Mouse (Mus musculus): ENCODE measurements around the gene Nfatc2. TPM values are rescaled to one million over a fixed set of nuclear protein-coding genes. Genes with fewer than 3 reads are reported as not detected.

Nfatc2 gene
- total and polyA plus RNA-seq, 3 experiments, result not detected

- no peak overlapping the region for H3K4me3 ChIP-seq (ENCODE audit: control insufficient read depth in 1 of 2, insufficient read depth in 1 of 2, low read depth in 2 of 2, low read length in 2 of 2)
- no peak for DNase-seq (ENCODE audit: low read depth, low spot score)
- no peaks in the 10 kb centered on the region for H3K4me1 ChIP-seq (ENCODE audit: control insufficient read depth in 1 of 2, insufficient read depth in 2 of 2, low read length in 2 of 2)
- no peaks in the 10 kb centered on the region for H3K27me3 ChIP-seq (ENCODE audit: control insufficient read depth in 1 of 2, insufficient read depth in 2 of 2, low read length in 2 of 2)
- H3K9me3 ChIP-seq (replicated peaks; ENCODE audit: insufficient read depth, low read length), result no peaks in the 10 kb centered on the region
- no peaks in the 10 kb centered on the region for H3K36me3 ChIP-seq (ENCODE audit: control insufficient read depth in 1 of 2, insufficient read depth in 2 of 2, low read length in 2 of 2)
- H3K27ac ChIP-seq (ENCODE audit: control insufficient read depth, low read depth, low read length), result no peak overlapping the region
- H3K79me2 ChIP-seq (ENCODE audit: control insufficient read depth, insufficient read depth, low read length, poor library complexity), result no peaks in the 10 kb centered on the region
- TF ChIP-seq GABPA (IDR thresholded peaks at IDR 0.05; ENCODE audit: low read depth, low read length) (no peak), POLR2A (IDR thresholded peaks at IDR 0.05; ENCODE audit: control insufficient read depth in 1 of 2, insufficient read depth in 1 of 2, low read depth in 1 of 2, low read length in 2 of 2, poor library complexity in 1 of 2) (no peak), BHLHE40 (IDR thresholded peaks at IDR 0.05; ENCODE audit: borderline replicate concordance, low read depth, low read length) (no peak), TBP (IDR thresholded peaks at IDR 0.05; ENCODE audit: low read depth, low read length) (no peak), ZMIZ1 (IDR thresholded peaks at IDR 0.05; ENCODE audit: low read depth, low read length) (no peak), SIN3A (IDR thresholded peaks at IDR 0.05; ENCODE audit: low read length) (no peak), RAD21 (IDR thresholded peaks at IDR 0.05; ENCODE audit: low read depth, low read length) (no peak), NELFE (IDR thresholded peaks at IDR 0.05; ENCODE audit: low read depth, low read length) (no peak), CTCF (IDR thresholded peaks at IDR 0.05 in 2 of 3, conservative IDR thresholded peaks at IDR 0.05 in 1 of 3; ENCODE audit: control insufficient read depth in 1 of 3, insufficient read depth in 1 of 3, low read depth in 2 of 3, low read length in 3 of 3, poor library complexity in 1 of 3, severe bottlenecking in 1 of 3) (no peak), EP300 (IDR thresholded peaks at IDR 0.05; ENCODE audit: low read depth in 1 of 2, low read length in 2 of 2) (no peak), ZC3H11A (IDR thresholded peaks at IDR 0.05; ENCODE audit: low read depth, low read length) (no peak), POLR2AphosphoS5 (IDR thresholded peaks at IDR 0.05; ENCODE audit: borderline replicate concordance, low read depth, low read length) (no peak), UBTF (IDR thresholded peaks at IDR 0.05; ENCODE audit: borderline replicate concordance, insufficient read depth, low read depth, low read length) (no peak), MAFK (IDR thresholded peaks at IDR 0.05; ENCODE audit: borderline replicate concordance, low read depth, low read length) (no peak), ZNF384 (IDR thresholded peaks at IDR 0.05; ENCODE audit: low read depth, low read length) (no peak), NRF1 (IDR thresholded peaks at IDR 0.05; ENCODE audit: insufficient read depth, low read depth, low read length, poor library complexity, severe bottlenecking) (no peak)
- H3K9ac ChIP-seq (ENCODE audit: control insufficient read depth, low read depth, low read length, poor library complexity, severe bottlenecking), result no peak overlapping the region
These were observed 134.3 kb downstream of the Nfatc2 start for GRCm38 (mm10) chr2:168467166-168467565.

GRCm38 (mm10) chr2:168466066-168466465, 135.4 kb downstream of the Nfatc2 start:
- no peaks in the 10 kb centered on the region for H3K9me3 ChIP-seq (replicated peaks; ENCODE audit: insufficient read depth, low read length)
- TF ChIP-seq ELF1 (IDR thresholded peaks at IDR 0.05; ENCODE audit: low read depth, low read length), result no peak
- no peak for TF ChIP-seq SMC3 (IDR thresholded peaks at IDR 0.05; ENCODE audit: low read depth, low read length)
- no peak for TF ChIP-seq ZNF384 (IDR thresholded peaks at IDR 0.05; ENCODE audit: low read depth, low read length)
- TF ChIP-seq E2F4 (IDR thresholded peaks at IDR 0.05; ENCODE audit: borderline replicate concordance, low read depth, low read length), result no peak
- no peak for TF ChIP-seq TAL1 (IDR thresholded peaks at IDR 0.05; ENCODE audit: low read length)
- no peak for TF ChIP-seq RCOR1 (IDR thresholded peaks at IDR 0.05; ENCODE audit: low read depth, low read length)
- TF ChIP-seq MAZ (IDR thresholded peaks at IDR 0.05; ENCODE audit: low read depth, low read length), result no peak
- no peak for TF ChIP-seq NELFE (IDR thresholded peaks at IDR 0.05; ENCODE audit: low read depth, low read length)
- no peak for TF ChIP-seq JUND (IDR thresholded peaks at IDR 0.05; ENCODE audit: low read depth, low read length)
- H3K27me3 ChIP-seq (ENCODE audit: control insufficient read depth in 1 of 2, insufficient read depth in 2 of 2, low read length in 2 of 2), result no peaks in the 10 kb centered on the region
- no peak for DNase-seq (ENCODE audit: low read depth, low spot score)
- H3K36me3 ChIP-seq (ENCODE audit: control insufficient read depth in 1 of 2, insufficient read depth in 2 of 2, low read length in 2 of 2), result no peaks in the 10 kb centered on the region
- no peaks in the 10 kb centered on the region for H3K4me1 ChIP-seq (ENCODE audit: control insufficient read depth in 1 of 2, insufficient read depth in 2 of 2, low read length in 2 of 2)
- H3K27ac ChIP-seq (ENCODE audit: control insufficient read depth, low read depth, low read length), result no peak overlapping the region
- no peak overlapping the region for H3K4me3 ChIP-seq (ENCODE audit: control insufficient read depth in 1 of 2, insufficient read depth in 1 of 2, low read depth in 2 of 2, low read length in 2 of 2)
- H3K9ac ChIP-seq (ENCODE audit: control insufficient read depth, low read depth, low read length, poor library complexity, severe bottlenecking), result no peak overlapping the region
- no peaks in the 10 kb centered on the region for H3K79me2 ChIP-seq (ENCODE audit: control insufficient read depth, insufficient read depth, low read length, poor library complexity)

Data from MEL (cell line).